Mouse (Mus musculus): ENCODE data around the gene Pes1.
A peak's percentile ranks its signal among the peaks of the same experiment; 100 is the strongest.
"Not testable (repeated sequence)": the region's sequence is repeated elsewhere in the genome, so short reads cannot be mapped to it uniquely, and the experiment has no call there.

The Pes1 gene

GRCm38 (mm10) chr11:3963610-3964415 lies at the start of gene Pes1:
Gene Pes1, plus strand, starts transcription at chr11:3963975.
- peak; percentile 83 to 90 for DNase-seq (ENCODE audit: low spot score in 2 of 2)

DNA sequence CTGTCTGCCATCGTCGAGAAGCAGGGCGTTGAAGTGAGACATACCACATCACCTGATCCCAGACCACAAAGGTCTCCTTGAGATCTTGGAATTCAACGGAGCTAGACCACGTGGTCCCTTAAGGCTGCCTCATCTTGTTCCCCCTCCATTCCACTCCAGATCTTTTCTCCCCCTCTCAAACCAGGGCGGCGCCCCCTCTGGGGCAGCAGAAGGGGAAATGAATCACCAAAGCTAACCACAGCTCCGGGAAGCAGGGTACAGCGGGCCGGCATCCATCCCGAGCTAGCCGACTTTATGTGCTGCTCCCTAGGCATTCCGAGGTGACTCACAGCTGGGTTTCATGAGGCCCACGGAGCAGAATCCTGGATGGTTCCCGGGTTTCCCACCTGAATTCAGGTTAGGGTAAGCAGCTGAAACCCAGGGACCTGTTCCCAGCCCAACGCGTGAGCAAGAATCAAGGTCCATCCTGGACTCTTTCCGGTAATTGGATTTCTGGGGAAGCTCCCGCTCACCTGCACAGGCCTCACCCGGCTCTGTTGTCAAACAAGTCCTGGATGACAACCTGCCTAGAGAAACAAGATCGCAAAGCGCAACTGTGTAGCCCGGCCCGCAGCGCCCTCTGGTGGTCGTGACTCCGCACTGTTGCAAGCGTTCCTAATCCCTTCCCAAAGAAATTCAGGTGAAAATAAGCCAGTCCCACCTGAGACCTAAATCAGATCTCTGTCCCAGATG lies 49.5 kb upstream of the Pes1 start, which contains the start of gene Slc35e4:
Slc35e4 (minus strand) TSS at position 556 of the 732 bp plus-strand sequence.
- DNase-seq (ENCODE audit: low spot score in 2 of 2), result peak; percentile 86 to 88

- DNase-seq (ENCODE audit: low spot score in 2 of 2), result no peak
Observed at GRCm38 (mm10) chr11:3918738-3919137, 45.0 kb upstream of the Pes1 start.

GRCm38 (mm10) chr11:3920476-3920875 lies 43.3 kb upstream of the Pes1 start:
- no peak for DNase-seq (ENCODE audit: low spot score in 2 of 2)

DNA sequence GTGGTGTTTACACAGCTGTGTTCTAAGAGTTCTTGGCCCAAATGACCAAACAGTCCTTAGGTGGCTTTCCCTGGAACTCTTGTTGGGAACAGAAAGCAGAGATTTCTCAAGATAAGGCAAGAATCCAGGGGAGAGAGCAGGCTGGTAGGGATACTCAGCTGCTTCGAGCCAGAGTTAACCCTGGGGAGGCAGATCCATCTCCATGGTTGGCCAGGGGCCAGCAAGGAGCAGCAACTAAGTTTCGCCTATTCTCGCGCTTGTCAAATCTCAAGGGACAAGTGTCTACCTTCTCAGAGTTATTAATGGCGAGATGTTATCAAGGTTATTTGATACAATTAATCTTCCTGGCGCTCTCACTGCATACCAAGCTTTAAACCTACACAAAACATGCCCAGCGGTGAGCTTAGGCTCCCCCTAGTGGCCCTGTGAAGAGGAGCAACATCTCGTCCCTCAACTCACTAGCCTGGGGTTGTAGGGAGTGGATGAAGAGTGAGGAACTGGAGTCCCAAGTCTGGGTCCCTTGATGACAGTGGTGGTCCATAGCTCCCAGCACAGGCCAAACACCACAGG lies 42.4 kb upstream of the Pes1 start:
- peak; percentile 69 to 73 for DNase-seq (ENCODE audit: low spot score in 2 of 2)

- DNase-seq (ENCODE audit: low spot score in 2 of 2), result no peak
Observed at GRCm38 (mm10) chr11:3922115-3922514, 41.7 kb upstream of the Pes1 start.

DNA sequence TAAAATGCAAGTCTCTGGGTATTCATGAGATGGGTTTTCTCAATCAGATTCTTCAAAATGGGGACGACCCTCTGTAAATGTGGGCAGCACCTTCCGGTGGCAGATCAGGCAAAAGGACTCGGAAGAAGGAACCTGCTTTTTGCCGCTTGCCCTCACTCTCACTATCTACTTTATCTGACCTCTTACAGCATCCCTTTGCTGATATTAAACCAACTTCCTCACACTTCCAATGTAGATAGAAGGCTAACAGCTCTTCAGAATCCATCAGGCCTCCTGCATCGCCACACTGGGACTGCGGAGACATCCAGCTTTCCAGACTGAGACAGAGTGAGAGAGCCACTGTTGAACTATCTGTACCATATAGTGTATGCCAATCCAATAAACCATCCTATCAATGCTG lies 41.0 kb upstream of the Pes1 start:
- no peak for DNase-seq (ENCODE audit: low spot score in 2 of 2)

DNA sequence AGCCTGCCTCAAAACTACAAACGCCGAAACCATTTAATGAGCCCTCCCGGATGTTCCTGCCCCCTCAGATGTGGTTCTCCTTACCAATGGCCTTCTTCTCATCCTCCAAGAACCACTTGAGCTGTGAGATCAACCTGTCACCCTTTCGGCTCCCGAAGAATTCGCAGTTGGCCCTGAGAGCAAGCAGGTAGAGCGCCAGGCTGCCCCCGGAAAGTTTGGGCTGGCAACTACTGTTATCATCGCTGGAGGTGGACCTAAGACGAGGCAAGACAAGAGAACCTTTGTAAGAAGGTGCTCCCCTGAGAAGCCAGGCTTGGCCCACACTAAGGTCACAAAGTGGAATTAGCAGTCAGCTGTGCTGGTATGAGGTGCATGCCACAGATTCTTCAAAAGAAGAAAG lies 37.9 kb upstream of the Pes1 start:
- DNase-seq (ENCODE audit: low spot score in 2 of 2), result no peak

- peak in 1 of 2 experiments; percentile 1 for DNase-seq (ENCODE audit: low spot score in 2 of 2)
Observed at GRCm38 (mm10) chr11:3930019-3930418, 33.8 kb upstream of the Pes1 start.

DNA sequence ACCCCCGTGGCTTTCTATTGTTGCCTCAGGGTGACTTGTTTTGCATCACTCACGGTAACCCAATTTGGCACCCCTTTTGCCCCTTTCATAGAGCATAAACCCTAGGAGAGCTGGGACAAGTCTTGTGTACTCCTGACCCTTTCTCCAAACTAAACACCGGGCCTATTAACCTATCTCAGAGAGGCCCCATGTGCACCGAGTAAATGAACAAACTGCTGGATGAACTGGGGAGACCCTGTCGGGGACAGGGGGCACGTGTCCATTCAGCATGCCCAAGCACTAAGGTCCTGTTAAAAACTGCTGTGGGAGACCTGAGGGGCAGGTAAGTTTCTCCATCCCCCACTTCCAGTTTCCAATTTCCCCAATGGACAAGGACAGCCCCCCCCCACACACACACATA lies 32.8 kb upstream of the Pes1 start:
- peak in 1 of 2 experiments; percentile 0 for DNase-seq (ENCODE audit: low spot score in 2 of 2)

GRCm38 (mm10) chr11:3931511-3932211 lies 32.1 kb upstream of the Pes1 start, which contains the start of gene Tcn2:
Gene Tcn2, minus strand, starts transcription at chr11:3932159.
- DNase-seq (ENCODE audit: low spot score in 2 of 2), result peak; percentile 51 to 71

- DNase-seq (ENCODE audit: low spot score in 2 of 2), result no peak
Observed at GRCm38 (mm10) chr11:3933756-3934285, 30.0 kb upstream of the Pes1 start.

DNA sequence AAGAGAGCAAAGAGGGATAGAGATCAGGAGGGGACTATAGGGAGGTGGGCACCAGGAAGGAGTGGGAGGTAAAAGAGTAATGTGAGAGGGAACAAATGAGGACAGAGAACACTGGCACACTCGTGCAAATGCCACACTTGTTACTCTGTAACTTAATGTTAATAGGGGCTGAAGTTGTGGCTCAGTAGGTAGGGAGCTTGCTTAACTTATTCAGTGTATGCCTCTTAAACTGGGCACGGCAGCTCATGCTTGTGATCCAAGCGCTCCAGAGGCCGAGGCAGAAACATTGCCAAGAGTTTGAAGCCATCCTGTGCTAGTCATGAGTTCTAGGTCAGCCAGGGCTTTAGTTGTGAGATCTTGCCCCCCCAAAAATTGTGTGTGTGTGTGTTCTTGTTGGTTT lies 28.6 kb upstream of the Pes1 start:
- no peak for DNase-seq (ENCODE audit: low spot score in 2 of 2)

DNA sequence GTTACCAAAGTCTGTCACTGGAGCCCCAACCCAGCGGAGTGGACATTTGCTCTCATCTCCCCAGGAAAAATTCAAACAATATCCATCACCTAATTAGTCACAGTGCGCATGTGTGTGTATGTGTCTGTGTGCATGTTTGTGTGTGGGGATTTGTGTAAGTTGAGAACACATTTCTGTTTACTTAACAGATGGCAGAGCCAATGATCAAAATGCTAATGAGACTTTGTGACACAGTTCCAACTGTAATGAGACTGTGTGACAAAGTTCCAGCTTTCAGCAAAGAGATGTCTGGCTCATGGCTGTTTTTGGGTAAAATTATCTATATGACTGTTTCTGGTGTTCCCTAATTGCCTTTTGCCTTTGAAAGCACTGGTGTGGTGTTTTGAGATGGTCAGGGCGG lies 27.5 kb upstream of the Pes1 start:
- DNase-seq (ENCODE audit: low spot score in 2 of 2), result no peak

- DNase-seq (ENCODE audit: low spot score in 2 of 2), result no peak
Observed at GRCm38 (mm10) chr11:3937321-3937874, 26.4 kb upstream of the Pes1 start.

GRCm38 (mm10) chr11:3941371-3941770 lies 22.4 kb upstream of the Pes1 start:
- DNase-seq (ENCODE audit: low spot score in 2 of 2), result no peak

- no peak for DNase-seq (ENCODE audit: low spot score in 2 of 2)
Observed at GRCm38 (mm10) chr11:3946386-3946785, 17.4 kb upstream of the Pes1 start.

GRCm38 (mm10) chr11:3954876-3955275 lies 8.9 kb upstream of the Pes1 start:
- DNase-seq (ENCODE audit: low spot score in 2 of 2), result not testable (repeated sequence)

DNA sequence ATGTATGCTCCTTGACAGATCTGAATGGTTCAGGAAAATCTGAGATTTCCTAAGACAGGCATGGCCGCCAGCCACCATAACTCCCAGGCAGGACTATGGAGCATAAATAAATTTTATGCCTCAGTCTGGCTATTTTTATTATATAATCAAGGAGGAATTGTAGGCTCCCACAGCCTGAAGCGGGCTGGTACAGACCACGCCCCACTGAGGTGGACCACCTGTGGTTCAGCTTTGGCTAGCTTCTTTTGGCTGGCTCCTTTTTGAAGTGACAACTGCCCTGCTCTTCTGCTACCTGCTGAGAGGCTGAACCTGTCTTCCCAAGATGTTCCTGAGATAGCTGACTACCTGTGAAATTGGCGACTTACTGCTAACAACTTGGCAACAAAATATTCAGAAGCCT lies 8.4 kb upstream of the Pes1 start:
- DNase-seq (ENCODE audit: low spot score in 2 of 2), result not testable (repeated sequence)

- no peak for DNase-seq (ENCODE audit: low spot score in 2 of 2)
Observed at GRCm38 (mm10) chr11:3960901-3961300, 2.9 kb upstream of the Pes1 start.

- no peak for DNase-seq (ENCODE audit: low spot score in 2 of 2)
Observed at GRCm38 (mm10) chr11:3961761-3962160, 2.0 kb upstream of the Pes1 start.
